Mouse (Mus musculus): ENCODE results near the gene C1qtnf9. TPM values are rescaled to one million over a fixed set of nuclear protein-coding genes. Genes with fewer than 3 reads are reported as not detected.

The C1qtnf9 gene
- total RNA-seq, 1 experiment: 0.49 TPM

DNA sequence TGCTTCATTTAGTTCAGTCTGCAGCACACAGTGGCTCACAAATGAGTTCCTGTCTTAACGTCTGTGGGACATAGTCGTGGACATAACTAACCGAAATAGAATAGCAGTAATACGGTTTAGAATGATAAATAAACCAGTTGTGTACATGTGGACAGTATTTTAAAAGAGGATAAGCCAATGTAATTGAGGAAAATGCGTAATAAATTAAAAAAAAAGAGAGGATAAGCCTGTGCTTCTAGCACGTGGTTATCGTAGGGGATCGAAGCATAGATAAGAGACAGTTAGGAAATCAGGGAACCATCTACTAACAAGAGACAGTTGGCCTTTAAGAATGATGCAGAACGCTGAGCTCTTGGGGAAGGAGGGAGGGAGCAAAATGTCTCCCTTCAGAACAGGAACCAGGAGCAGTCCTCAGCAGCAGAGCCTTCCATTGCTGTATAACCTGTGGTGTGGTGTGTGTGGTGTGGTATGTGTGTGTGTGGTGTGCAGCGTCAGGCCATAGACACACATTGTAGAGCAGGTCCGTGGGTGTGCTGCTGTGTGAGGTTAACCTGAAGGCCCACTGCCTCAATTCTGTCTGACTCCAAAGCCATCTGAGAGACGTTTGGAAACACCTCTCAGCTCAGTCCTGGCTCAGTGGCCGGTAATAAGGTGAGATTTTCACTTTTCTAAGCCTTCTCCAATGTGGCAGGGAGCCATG is 31.9 kb upstream of the C1qtnf9 start:
- Histone ChIP-seq H3K27ac (ENCODE audit: insufficient read depth, low read depth, low read length, poor library complexity, severe bottlenecking) (peak overlapping the region; percentile 83), H3K4me3 (ENCODE audit: insufficient read depth in 1 of 2, low read depth in 1 of 2, low read length in 2 of 2, poor library complexity in 1 of 2, severe bottlenecking in 1 of 2) (no peak overlapping the region), H3K36me3 (ENCODE audit: control insufficient read depth, insufficient read depth, low read length, poor library complexity, severe bottlenecking) (no peaks in the 10 kb centered on the region), H3K9ac (ENCODE audit: insufficient read depth, low read depth, low read length, poor library complexity, severe bottlenecking) (peak overlapping the region; percentile 23; the same call in 1 of the 2 replicates), H3K4me1 (ENCODE audit: control insufficient read depth in 2 of 2, insufficient read depth in 2 of 2, low read length in 2 of 2, poor library complexity in 1 of 2) (peaks cover 17 to 44% of the 10 kb centered on the region in 2 experiments), H3K9me3 (ENCODE audit: control insufficient read depth, insufficient read depth, low read depth, low read length) (no peaks in the 10 kb centered on the region)
- in situ Hi-C loops (cut with MboI; ENCODE audit: low sequenced_read_pairs in 2 of 2, unreplicated experiment in 2 of 2): no loop called here
- no peak for DNase-seq (ENCODE audit: low read depth, low spot score)
- TF ChIP-seq MAFK (IDR thresholded peaks at IDR 0.05; ENCODE audit: insufficient read depth, low read depth, low read length) (no peak), ZC3H11A (IDR thresholded peaks at IDR 0.05; ENCODE audit: borderline replicate concordance, low read depth, low read length) (no peak), HCFC1 (IDR thresholded peaks at IDR 0.05; ENCODE audit: borderline replicate concordance, insufficient read depth, low read length) (no peak), ZNF384 (IDR thresholded peaks at IDR 0.05; ENCODE audit: low read depth, low read length) (no peak), CHD2 (IDR thresholded peaks at IDR 0.05; ENCODE audit: low read depth, low read length) (no peak)

- in situ Hi-C loops (cut with MboI; ENCODE audit: low sequenced_read_pairs in 2 of 2, unreplicated experiment in 2 of 2): no loop called here
- DNase-seq (ENCODE audit: low read depth, low spot score): peak; percentile 40
- peak overlapping the region; percentile 83 for H3K27ac ChIP-seq (ENCODE audit: insufficient read depth, low read depth, low read length, poor library complexity, severe bottlenecking)
- no peaks in the 10 kb centered on the region for H3K36me3 ChIP-seq (ENCODE audit: control insufficient read depth, insufficient read depth, low read length, poor library complexity, severe bottlenecking)
- no peak for TF ChIP-seq MAFK (IDR thresholded peaks at IDR 0.05; ENCODE audit: insufficient read depth, low read depth, low read length)
- no peak for TF ChIP-seq HCFC1 (IDR thresholded peaks at IDR 0.05; ENCODE audit: borderline replicate concordance, insufficient read depth, low read length)
- TF ChIP-seq ZC3H11A (IDR thresholded peaks at IDR 0.05; ENCODE audit: borderline replicate concordance, low read depth, low read length): no peak
- no peak for TF ChIP-seq ZNF384 (IDR thresholded peaks at IDR 0.05; ENCODE audit: low read depth, low read length)
- TF ChIP-seq CHD2 (IDR thresholded peaks at IDR 0.05; ENCODE audit: low read depth, low read length): no peak
- 0 out of 4 replicates have a peak overlapping the region, but pooled peaks of 1 of the 2 experiments have one; percentile 3 for H3K4me3 ChIP-seq (ENCODE audit: insufficient read depth in 1 of 2, low read depth in 1 of 2, low read length in 2 of 2, poor library complexity in 1 of 2, severe bottlenecking in 1 of 2)
- no peaks in the 10 kb centered on the region for H3K9me3 ChIP-seq (ENCODE audit: control insufficient read depth, insufficient read depth, low read depth, low read length)
- peaks cover 17 to 45% of the 10 kb centered on the region in 2 experiments for H3K4me1 ChIP-seq (ENCODE audit: control insufficient read depth in 2 of 2, insufficient read depth in 2 of 2, low read length in 2 of 2, poor library complexity in 1 of 2)
- H3K9ac ChIP-seq (ENCODE audit: insufficient read depth, low read depth, low read length, poor library complexity, severe bottlenecking): 0 out of 2 replicates have a peak overlapping the region, but pooled peaks have one; percentile 2
Measured at GRCm38 (mm10) chr14:60736591-60737192, 31.2 kb upstream of the C1qtnf9 start.

DNA sequence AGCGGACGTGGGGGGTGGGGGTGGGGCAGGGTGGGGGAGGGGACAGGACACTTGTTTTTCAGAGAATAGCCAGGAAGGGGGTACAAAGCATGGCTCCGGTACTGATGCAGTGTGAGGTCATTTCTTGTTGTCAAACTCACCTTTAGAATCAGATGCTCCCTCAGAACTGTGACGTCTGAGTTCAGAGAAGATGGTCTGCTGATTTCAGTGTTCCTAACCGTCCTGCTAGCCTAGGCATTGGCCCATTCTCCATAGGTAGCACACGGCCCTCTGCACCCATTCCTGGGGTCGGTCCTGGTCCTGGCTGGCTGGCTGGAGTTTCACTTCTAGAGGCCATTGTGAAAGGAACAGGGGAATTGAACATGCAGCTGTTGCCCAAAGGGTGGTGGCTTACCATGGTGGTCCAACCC is 30.7 kb upstream of the C1qtnf9 start:
- no peak for DNase-seq (ENCODE audit: low read depth, low spot score)
- Histone ChIP-seq H3K9ac (ENCODE audit: insufficient read depth, low read depth, low read length, poor library complexity, severe bottlenecking) (peak overlapping the region; percentile 7; the same call in 1 of the 2 replicates), H3K9me3 (ENCODE audit: control insufficient read depth, insufficient read depth, low read depth, low read length) (no peaks in the 10 kb centered on the region), H3K27ac (ENCODE audit: insufficient read depth, low read depth, low read length, poor library complexity, severe bottlenecking) (peak overlapping the region; percentile 83), H3K4me1 (ENCODE audit: control insufficient read depth in 2 of 2, insufficient read depth in 2 of 2, low read length in 2 of 2, poor library complexity in 1 of 2) (peaks cover 17 to 43% of the 10 kb centered on the region in 2 experiments), H3K36me3 (ENCODE audit: control insufficient read depth, insufficient read depth, low read length, poor library complexity, severe bottlenecking) (peaks cover under 1% of the 10 kb centered on the region; the same call in 1 of the 2 replicates), H3K4me3 (ENCODE audit: insufficient read depth in 1 of 2, low read depth in 1 of 2, low read length in 2 of 2, poor library complexity in 1 of 2, severe bottlenecking in 1 of 2) (no peak overlapping the region)
- in situ Hi-C loops (cut with MboI; ENCODE audit: low sequenced_read_pairs in 2 of 2, unreplicated experiment in 2 of 2): no loop called here
- TF ChIP-seq CHD2 (IDR thresholded peaks at IDR 0.05; ENCODE audit: low read depth, low read length): no peak
- TF ChIP-seq MAFK (IDR thresholded peaks at IDR 0.05; ENCODE audit: insufficient read depth, low read depth, low read length): no peak
- TF ChIP-seq HCFC1 (IDR thresholded peaks at IDR 0.05; ENCODE audit: borderline replicate concordance, insufficient read depth, low read length): no peak
- TF ChIP-seq ZNF384 (IDR thresholded peaks at IDR 0.05; ENCODE audit: low read depth, low read length): no peak
- TF ChIP-seq ZC3H11A (IDR thresholded peaks at IDR 0.05; ENCODE audit: borderline replicate concordance, low read depth, low read length): no peak

- in situ Hi-C loops (cut with MboI; ENCODE audit: low sequenced_read_pairs in 2 of 2, unreplicated experiment in 2 of 2): no loop called here
- Histone ChIP-seq H3K27ac (ENCODE audit: insufficient read depth, low read depth, low read length, poor library complexity, severe bottlenecking) (peak overlapping the region; percentile 32; the same call in 1 of the 2 replicates), H3K36me3 (ENCODE audit: control insufficient read depth, insufficient read depth, low read length, poor library complexity, severe bottlenecking) (peaks cover 5% of the 10 kb centered on the region; the same call in 1 of the 2 replicates), H3K4me1 (ENCODE audit: control insufficient read depth in 2 of 2, insufficient read depth in 2 of 2, low read length in 2 of 2, poor library complexity in 1 of 2) (peaks cover 14 to 38% of the 10 kb centered on the region in 2 experiments), H3K9me3 (ENCODE audit: control insufficient read depth, insufficient read depth, low read depth, low read length) (no peaks in the 10 kb centered on the region), H3K4me3 (ENCODE audit: insufficient read depth in 1 of 2, low read depth in 1 of 2, low read length in 2 of 2, poor library complexity in 1 of 2, severe bottlenecking in 1 of 2) (no peak overlapping the region), H3K9ac (ENCODE audit: insufficient read depth, low read depth, low read length, poor library complexity, severe bottlenecking) (peak overlapping the region; percentile 4; the same call in 1 of the 2 replicates)
- DNase-seq (ENCODE audit: low read depth, low spot score): no peak
- TF ChIP-seq ZC3H11A (IDR thresholded peaks at IDR 0.05; ENCODE audit: borderline replicate concordance, low read depth, low read length) (no peak), ZNF384 (IDR thresholded peaks at IDR 0.05; ENCODE audit: low read depth, low read length) (no peak), HCFC1 (IDR thresholded peaks at IDR 0.05; ENCODE audit: borderline replicate concordance, insufficient read depth, low read length) (no peak), CHD2 (IDR thresholded peaks at IDR 0.05; ENCODE audit: low read depth, low read length) (no peak), MAFK (IDR thresholded peaks at IDR 0.05; ENCODE audit: insufficient read depth, low read depth, low read length) (no peak)
Measured at GRCm38 (mm10) chr14:60738434-60738938, 29.4 kb upstream of the C1qtnf9 start.
